Mouse (Mus musculus): ENCODE data around the gene Dusp22. TPM values are rescaled to one million over a fixed set of nuclear protein-coding genes. Genes with fewer than 3 reads are reported as not detected.

Dusp22 gene
- polyA plus RNA-seq, 1 experiment from 2014 or later: 14.6 TPM

- no peak overlapping the region for H3K27ac ChIP-seq (ENCODE audit: low read depth)
- 54% methylated on average over 11 of the region's 11 CpGs for WGBS (ENCODE audit: insufficient replicate concordance)
- H3K27me3 ChIP-seq (ENCODE audit: insufficient read depth, low read length): peaks cover 35% of the 10 kb centered on the region
- H3K36me3 ChIP-seq (replicated peaks; ENCODE audit: insufficient read depth, low read length): no peaks in the 10 kb centered on the region
- no peak overlapping the region for H3K4me3 ChIP-seq (ENCODE audit: low read depth, low read length)
- ATAC-seq (no peak), DNase-seq (no peak)
- no peak overlapping the region for H3K4me2 ChIP-seq (ENCODE audit: low read depth, low read length)
- no peak for TF ChIP-seq EP300 (IDR thresholded peaks at IDR 0.05; ENCODE audit: low read depth)
- no peak for TF ChIP-seq CTCF (IDR thresholded peaks at IDR 0.05; ENCODE audit: low read depth)
- no peaks in the 10 kb centered on the region for H3K9me3 ChIP-seq (ENCODE audit: low read length)
- H3K9ac ChIP-seq (replicated peaks): no peak overlapping the region
- peaks cover 4% of the 10 kb centered on the region for H3K4me1 ChIP-seq (ENCODE audit: insufficient read depth)
Observed at GRCm38 (mm10) chr13:30748321-30748720, 88.5 kb downstream of the Dusp22 start.

- Histone ChIP-seq H3K4me3 (ENCODE audit: low read depth, low read length) (peak within 1 kb of the TSS; percentile 42), H3K9me3 (ENCODE audit: low read length) (no peaks in the 10 kb centered on the region), H3K4me2 (ENCODE audit: low read depth, low read length) (peak within 1 kb of the TSS; percentile 67), H3K36me3 (replicated peaks; ENCODE audit: insufficient read depth, low read length) (no peaks in the 10 kb centered on the region), H3K9ac (replicated peaks) (peak within 1 kb of the TSS; percentile 46), H3K4me1 (ENCODE audit: insufficient read depth) (peaks cover 4% of the 10 kb centered on the region), H3K27ac (ENCODE audit: low read depth) (no peak within 1 kb of the TSS; the same call in 1 of the 2 replicates), H3K27me3 (ENCODE audit: insufficient read depth, low read length) (peaks cover 35% of the 10 kb centered on the region)
- 3% methylated on average over 21 of the region's 21 CpGs for WGBS (ENCODE audit: insufficient replicate concordance)
- ATAC-seq (peak; percentile 66), DNase-seq (peak; percentile 70)
- no peak for TF ChIP-seq CTCF (IDR thresholded peaks at IDR 0.05; ENCODE audit: low read depth)
- TF ChIP-seq EP300 (IDR thresholded peaks at IDR 0.05; ENCODE audit: low read depth): no peak
Observed at GRCm38 (mm10) chr13:30749021-30749556, 89.3 kb downstream of the Dusp22 start, which contains the start of gene Irf4. Gene Irf4 (plus strand): TSS chr13:30749226.

DNA sequence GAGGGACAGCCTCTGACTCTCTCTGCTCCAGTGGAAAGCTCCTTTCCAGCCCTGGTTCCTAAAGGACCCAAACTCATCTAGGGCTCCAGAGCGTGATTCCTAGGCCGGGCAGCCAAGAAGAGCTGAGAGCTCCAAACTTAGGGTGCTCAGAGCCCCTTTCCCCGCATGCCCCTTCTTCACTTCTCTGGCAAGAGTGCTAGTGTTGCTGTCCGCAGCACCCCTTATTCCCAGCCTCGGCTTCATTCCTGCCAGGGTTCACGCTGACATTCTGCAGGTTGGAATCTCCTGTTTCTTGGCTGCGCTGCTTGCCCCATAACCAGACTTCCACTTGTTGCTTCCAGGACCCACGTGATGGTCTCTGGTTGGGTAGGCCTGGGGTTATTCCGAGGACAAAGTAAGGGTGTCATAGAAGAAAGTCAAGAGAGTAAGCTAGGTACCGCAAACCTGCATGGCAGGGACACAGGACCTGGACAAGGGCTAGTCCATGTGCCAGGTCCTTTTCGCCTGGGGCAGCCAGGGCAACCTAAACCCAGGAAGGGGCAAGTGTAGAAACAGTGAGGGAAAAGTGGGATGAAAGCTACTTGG lies 89.8 kb downstream of the Dusp22 start:
- peaks cover 4% of the 10 kb centered on the region for H3K4me1 ChIP-seq (ENCODE audit: insufficient read depth)
- ATAC-seq (no peak), DNase-seq (no peak)
- H3K27me3 ChIP-seq (ENCODE audit: insufficient read depth, low read length): peaks cover 35% of the 10 kb centered on the region
- H3K9me3 ChIP-seq (ENCODE audit: low read length): no peaks in the 10 kb centered on the region
- H3K4me3 ChIP-seq (ENCODE audit: low read depth, low read length): peak overlapping the region; percentile 42
- TF ChIP-seq CTCF (IDR thresholded peaks at IDR 0.05; ENCODE audit: low read depth) (no peak), EP300 (IDR thresholded peaks at IDR 0.05; ENCODE audit: low read depth) (no peak)
- H3K9ac ChIP-seq (replicated peaks): peak overlapping the region; percentile 46
- WGBS (ENCODE audit: insufficient replicate concordance): 12% methylated on average over 11 of the region's 11 CpGs
- H3K4me2 ChIP-seq (ENCODE audit: low read depth, low read length): peak overlapping the region; percentile 67
- no peak overlapping the region; the same call in 1 of the 2 replicates for H3K27ac ChIP-seq (ENCODE audit: low read depth)
- H3K36me3 ChIP-seq (replicated peaks; ENCODE audit: insufficient read depth, low read length): no peaks in the 10 kb centered on the region

DNA sequence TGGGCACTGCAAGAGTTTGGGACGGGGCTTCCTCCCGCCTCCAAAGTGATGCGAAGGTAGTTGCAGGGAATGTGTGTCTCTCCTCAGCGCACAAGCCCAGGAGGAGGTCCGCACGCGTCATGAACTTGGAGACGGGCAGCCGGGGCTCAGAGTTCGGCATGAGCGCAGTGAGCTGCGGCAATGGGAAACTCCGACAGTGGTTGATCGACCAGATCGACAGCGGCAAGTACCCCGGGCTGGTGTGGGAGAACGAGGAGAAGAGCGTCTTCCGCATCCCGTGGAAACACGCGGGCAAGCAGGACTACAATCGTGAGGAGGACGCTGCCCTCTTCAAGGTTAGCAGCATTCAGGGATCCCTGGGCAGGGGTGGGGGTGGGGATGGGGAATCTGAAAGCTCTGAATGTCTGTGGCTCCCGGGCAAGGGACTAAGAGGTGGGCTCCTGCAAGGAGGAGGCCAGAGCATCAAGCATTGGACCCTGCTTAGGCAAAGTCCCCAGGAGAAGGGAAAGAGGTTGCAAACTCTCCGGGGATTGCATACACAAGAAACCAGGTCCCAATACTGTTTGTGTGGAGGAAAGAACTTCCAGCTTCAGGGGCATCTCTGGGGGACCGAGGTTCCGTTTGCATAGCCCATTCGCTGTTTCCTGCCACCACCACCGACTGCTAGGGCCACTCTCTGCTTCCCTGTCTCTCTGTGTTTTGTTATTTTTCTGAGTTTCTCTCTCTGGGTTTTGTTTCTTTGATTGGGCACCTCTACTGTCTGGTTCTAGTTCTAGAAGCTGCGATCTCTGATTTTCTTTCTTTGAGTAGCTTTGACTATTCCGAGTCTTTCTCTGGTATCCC lies 90.9 kb downstream of the Dusp22 start:
- peak overlapping the region; percentile 42 for H3K4me3 ChIP-seq (ENCODE audit: low read depth, low read length)
- peak overlapping the region; percentile 67 for H3K4me2 ChIP-seq (ENCODE audit: low read depth, low read length)
- 3% methylated on average over 33 of the region's 33 CpGs for WGBS (ENCODE audit: insufficient replicate concordance)

GRCm38 (mm10) chr13:30751304-30751580 lies 91.4 kb downstream of the Dusp22 start:
- H3K27ac ChIP-seq (ENCODE audit: low read depth): no peak overlapping the region

More for the DNA sequence above, 90.9 kb downstream of the Dusp22 start:
- DNase-seq (no peak), ATAC-seq (no peak)
- Histone ChIP-seq H3K9me3 (ENCODE audit: low read length) (no peaks in the 10 kb centered on the region), H3K9ac (replicated peaks) (peak overlapping the region; percentile 30), H3K4me1 (ENCODE audit: insufficient read depth) (peaks cover 4% of the 10 kb centered on the region), H3K36me3 (replicated peaks; ENCODE audit: insufficient read depth, low read length) (no peaks in the 10 kb centered on the region), H3K27me3 (ENCODE audit: insufficient read depth, low read length) (peaks cover 35% of the 10 kb centered on the region), H3K27ac (ENCODE audit: low read depth) (no peak overlapping the region; the same call in 1 of the 2 replicates)
- TF ChIP-seq EP300 (IDR thresholded peaks at IDR 0.05; ENCODE audit: low read depth): no peak
- no peak for TF ChIP-seq CTCF (IDR thresholded peaks at IDR 0.05; ENCODE audit: low read depth)

DNA sequence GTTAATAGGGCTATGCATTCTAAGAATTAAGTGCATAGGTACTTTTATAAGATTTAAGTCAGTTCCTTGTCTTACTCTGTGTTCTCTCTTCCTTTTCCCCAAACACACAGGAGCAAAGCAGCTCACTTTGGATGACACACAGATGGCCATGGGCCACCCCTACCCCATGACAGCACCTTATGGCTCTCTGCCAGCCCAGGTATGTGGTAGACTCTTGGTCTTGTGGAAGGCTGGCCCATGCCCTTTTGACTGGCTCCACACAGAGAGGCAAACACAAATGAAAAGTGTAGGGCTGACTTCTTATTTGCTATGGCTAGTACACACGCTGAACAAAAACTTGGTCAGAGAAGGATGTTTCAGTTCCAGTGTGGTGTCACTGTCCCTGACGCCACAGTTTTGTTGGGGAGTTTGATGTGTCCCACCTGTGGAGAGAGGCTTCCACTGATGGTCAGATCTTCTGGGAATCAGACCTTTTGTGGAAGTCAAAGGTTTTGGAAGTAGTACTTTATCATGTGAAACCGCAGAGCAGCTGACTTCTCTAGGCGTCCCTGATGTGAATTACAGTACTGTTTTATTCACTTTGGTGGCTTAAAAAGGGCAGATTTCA lies 92.9 kb downstream of the Dusp22 start:
- WGBS (ENCODE audit: insufficient replicate concordance): 67% methylated on average over 4 of the region's 4 CpGs
- no peaks in the 10 kb centered on the region for H3K36me3 ChIP-seq (replicated peaks; ENCODE audit: insufficient read depth, low read length)
- no peak overlapping the region for H3K9ac ChIP-seq (replicated peaks)
- H3K9me3 ChIP-seq (ENCODE audit: low read length): no peaks in the 10 kb centered on the region
- H3K4me3 ChIP-seq (ENCODE audit: low read depth, low read length): no peak overlapping the region
- no peak overlapping the region for H3K27ac ChIP-seq (ENCODE audit: low read depth)
- TF ChIP-seq CTCF (IDR thresholded peaks at IDR 0.05; ENCODE audit: low read depth) (no peak), EP300 (IDR thresholded peaks at IDR 0.05; ENCODE audit: low read depth) (no peak)
- H3K27me3 ChIP-seq (ENCODE audit: insufficient read depth, low read length): peaks cover 33% of the 10 kb centered on the region
- H3K4me2 ChIP-seq (ENCODE audit: low read depth, low read length): no peak overlapping the region
- no peak for ATAC-seq
- no peak for DNase-seq
- peaks cover 4% of the 10 kb centered on the region for H3K4me1 ChIP-seq (ENCODE audit: insufficient read depth)

More at GRCm38 (mm10) chr13:30751304-30751580, 91.4 kb downstream of the Dusp22 start:
- DNase-seq: no peak
- Histone ChIP-seq H3K9me3 (ENCODE audit: low read length) (no peaks in the 10 kb centered on the region), H3K27me3 (ENCODE audit: insufficient read depth, low read length) (peaks cover 35% of the 10 kb centered on the region), H3K4me3 (ENCODE audit: low read depth, low read length) (peak overlapping the region; percentile 42), H3K36me3 (replicated peaks; ENCODE audit: insufficient read depth, low read length) (no peaks in the 10 kb centered on the region), H3K4me2 (ENCODE audit: low read depth, low read length) (no peak overlapping the region), H3K4me1 (ENCODE audit: insufficient read depth) (peaks cover 4% of the 10 kb centered on the region), H3K9ac (replicated peaks) (no peak overlapping the region)
- WGBS (ENCODE audit: insufficient replicate concordance): 31% methylated on average over 6 of the region's 6 CpGs
- ATAC-seq: no peak
- TF ChIP-seq CTCF (IDR thresholded peaks at IDR 0.05; ENCODE audit: low read depth): no peak
- no peak for TF ChIP-seq EP300 (IDR thresholded peaks at IDR 0.05; ENCODE audit: low read depth)
